Mouse (Mus musculus) spleen, adult 2 months (tissue): ENCODE data around the gene Supv3l1.

ENCODE experiments used
- CTCF ChIP-seq: fragments of 200-500 bp; IDR thresholded peaks from 2 replicates; pipeline ENCODE4 v1.5.1; 2011; ENCODE audit warnings: mild to moderate bottlenecking, inconsistent platforms; ENCODE audit not compliant: insufficient read depth, insufficient read length, insufficient replicate concordance; ENCODE audit errors: extremely low read depth
- POLR2A ChIP-seq: fragments of 200-500 bp; IDR thresholded peaks from 2 replicates; pipeline ENCODE4 v1.6.1; 2011; ENCODE audit warnings: low read depth, low read length, inconsistent platforms

GRCm38 (mm10) chr10:62488266-62488665 is 38.7 kb upstream of the Supv3l1 start:
- TF ChIP-seq CTCF = peak; percentile 11; the same call in 1 of the 2 replicates
- no peak for TF ChIP-seq POLR2A
